Mouse (Mus musculus): ENCODE measurements around the gene Zfp286.
"Not testable (repeated sequence)": the region's sequence is repeated elsewhere in the genome, so short reads cannot be mapped to it uniquely, and the experiment has no call there.

Gene Zfp286

GRCm38 (mm10) chr11:62804119-62804518 lies 14.9 kb upstream of the Zfp286 start:
- no peak for DNase-seq (ENCODE audit: extremely low read depth, low read depth)

DNA sequence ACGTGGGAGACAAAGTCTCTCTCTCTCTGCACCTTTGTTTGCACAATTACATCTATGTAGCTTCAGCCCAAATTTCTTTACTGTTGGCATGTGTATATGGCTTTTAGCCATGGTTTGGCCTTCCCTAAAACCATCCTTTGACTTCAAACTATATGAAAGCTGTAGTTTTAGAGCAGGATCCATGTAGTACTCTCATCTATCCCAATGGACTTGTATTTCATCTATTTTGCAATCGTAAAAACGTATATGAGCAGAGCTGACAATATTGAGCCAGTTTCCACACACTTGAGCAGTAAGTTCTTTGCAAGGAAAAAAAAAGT lies 315 bp upstream of the Zfp286 start:
- no peak for DNase-seq (ENCODE audit: extremely low read depth, low read depth)

DNA sequence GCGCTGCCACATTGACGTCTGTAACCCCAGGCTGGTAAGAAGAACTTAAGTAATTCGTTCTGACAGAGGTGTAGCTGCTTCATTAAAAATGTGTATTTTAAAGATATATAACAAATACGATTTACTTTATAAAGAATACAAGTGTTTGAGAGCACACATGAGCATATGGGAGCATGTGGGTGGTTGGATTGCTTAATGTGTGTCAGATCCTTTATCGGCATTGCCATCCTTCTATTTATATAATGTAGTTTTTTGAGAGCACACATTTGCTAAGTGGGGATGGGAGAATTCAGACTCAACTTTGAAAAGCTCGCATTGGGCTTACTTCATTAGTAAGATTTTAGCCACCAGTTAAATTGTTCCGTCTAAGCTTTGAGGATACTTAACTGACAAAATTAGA lies 12.8 kb downstream of the Zfp286 start:
- no peak for DNase-seq (ENCODE audit: extremely low read depth, low read depth)

GRCm38 (mm10) chr11:62760755-62761457 lies 28.4 kb downstream of the Zfp286 start:
- DNase-seq (ENCODE audit: extremely low read depth, low read depth) = no peak

GRCm38 (mm10) chr11:62758491-62758890 lies 30.8 kb downstream of the Zfp286 start:
- no peak for DNase-seq (ENCODE audit: extremely low read depth, low read depth)

GRCm38 (mm10) chr11:62757906-62758305 lies 31.4 kb downstream of the Zfp286 start:
- no peak for DNase-seq (ENCODE audit: extremely low read depth, low read depth)

DNA sequence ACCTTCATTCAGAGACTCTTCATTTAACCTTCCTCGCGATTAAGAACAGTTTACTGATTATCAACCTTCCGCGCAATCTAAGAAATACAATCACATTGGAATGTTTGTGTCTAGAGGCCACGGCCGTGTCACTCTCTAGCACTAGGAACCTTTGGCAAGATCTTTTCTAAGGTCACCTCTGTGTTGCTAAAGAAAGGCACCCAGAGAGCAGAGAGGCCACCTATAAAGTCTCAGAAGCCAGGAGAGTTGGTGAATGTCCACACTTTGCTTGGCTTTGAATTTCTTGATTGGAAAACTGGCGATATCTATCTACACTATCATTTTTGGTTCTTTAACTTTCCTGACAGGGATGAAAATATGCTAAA lies 32.1 kb downstream of the Zfp286 start:
- no peak for DNase-seq (ENCODE audit: extremely low read depth, low read depth)

GRCm38 (mm10) chr11:62756456-62757142 lies 32.7 kb downstream of the Zfp286 start:
- peak; percentile 68 for DNase-seq (ENCODE audit: extremely low read depth, low read depth)

DNA sequence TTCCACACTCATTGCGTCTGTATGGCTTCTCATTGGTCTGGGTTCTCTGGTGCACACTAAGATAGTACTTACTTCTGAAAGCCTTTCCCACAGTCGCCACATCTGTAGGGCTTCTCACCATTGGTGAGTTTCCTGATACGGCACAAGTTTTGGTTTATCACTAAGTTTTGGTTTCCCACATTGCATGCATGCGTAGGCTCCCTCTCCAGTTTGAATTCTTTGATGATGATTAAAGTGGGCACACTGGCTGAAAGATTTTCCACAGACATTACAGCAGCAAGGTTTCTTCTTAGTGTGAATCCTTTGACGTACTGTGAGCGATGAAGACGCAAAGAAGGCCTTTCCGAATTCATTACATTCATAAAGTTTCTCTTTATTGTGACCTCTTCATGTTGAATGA lies 36.5 kb downstream of the Zfp286 start, which contains the start of gene Gm10428:
Gm10428 (plus strand) TSS at position 321 of the 400 bp plus-strand sequence.
- DNase-seq (ENCODE audit: extremely low read depth, low read depth) = no peak

GRCm38 (mm10) chr11:62752191-62752590 lies 37.1 kb downstream of the Zfp286 start:
- no peak for DNase-seq (ENCODE audit: extremely low read depth, low read depth)

GRCm38 (mm10) chr11:62749445-62749844 lies 39.8 kb downstream of the Zfp286 start:
- not testable (repeated sequence) for DNase-seq (ENCODE audit: extremely low read depth, low read depth)

DNA sequence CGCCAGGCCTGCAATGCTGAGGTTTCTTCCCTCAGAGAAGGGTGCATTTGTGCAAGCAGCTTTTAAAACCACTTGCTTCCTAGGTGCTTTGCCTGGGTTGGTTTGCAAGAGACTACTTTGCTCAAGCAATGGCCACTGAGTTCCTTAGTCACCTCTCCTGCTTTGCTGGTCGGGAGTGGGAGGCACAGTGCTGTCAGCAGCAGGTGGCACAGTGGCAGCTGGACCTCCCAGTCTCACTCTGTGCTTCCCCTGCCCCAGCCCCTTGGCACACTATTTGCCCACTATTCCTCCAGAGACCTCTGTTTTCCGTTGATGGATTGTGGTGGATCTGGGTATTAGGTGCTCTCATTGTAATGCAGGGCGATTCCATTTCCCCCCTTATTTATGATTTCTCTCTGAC lies 41.2 kb downstream of the Zfp286 start:
- no peak for DNase-seq (ENCODE audit: extremely low read depth, low read depth)

DNA sequence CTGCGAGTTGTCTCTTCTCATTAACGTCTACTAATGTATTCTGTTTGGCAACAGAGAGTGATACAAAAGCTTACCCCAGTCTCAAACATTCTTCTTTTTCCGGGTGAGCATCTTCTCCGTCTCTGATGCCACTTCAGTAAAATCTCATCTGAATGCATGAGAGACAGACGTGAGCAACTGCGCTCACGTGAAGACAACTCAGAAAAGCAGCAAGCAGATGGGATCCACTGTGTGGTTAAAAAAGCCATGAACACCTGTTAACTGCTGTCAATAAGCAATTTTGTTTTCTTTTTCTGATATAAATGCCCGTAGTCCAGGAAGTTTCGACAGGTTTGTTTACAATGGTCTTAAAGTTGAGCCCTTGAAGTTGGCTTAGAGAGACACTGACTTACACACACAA lies 42.0 kb downstream of the Zfp286 start:
- no peak for DNase-seq (ENCODE audit: extremely low read depth, low read depth)

DNA sequence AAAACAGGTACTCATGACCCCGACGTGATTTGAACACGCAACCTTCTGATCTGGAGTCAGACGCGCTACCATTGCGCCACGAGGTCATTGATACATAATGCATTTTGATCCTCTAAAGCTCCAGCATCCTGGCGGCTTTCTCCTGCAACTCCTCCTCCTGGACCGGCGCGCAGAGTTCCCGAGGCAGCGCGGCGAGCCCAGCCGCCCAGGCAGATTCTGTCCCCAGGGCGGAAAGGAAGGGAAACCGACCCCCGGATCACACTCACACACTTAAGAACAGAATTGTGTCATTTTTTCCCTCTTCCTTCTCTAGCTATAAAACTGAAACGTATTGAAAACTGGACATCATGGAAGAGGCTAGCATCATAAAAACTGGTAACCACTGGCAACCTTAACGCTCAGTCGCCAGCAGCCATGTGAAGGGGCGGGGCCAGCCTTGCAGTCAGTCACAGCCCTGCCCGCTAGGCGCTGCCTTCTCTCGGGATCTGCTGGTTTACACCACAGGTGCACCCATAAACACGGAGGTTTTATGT lies 43.2 kb downstream of the Zfp286 start:
- DNase-seq (ENCODE audit: extremely low read depth, low read depth) = no peak

- DNase-seq (ENCODE audit: extremely low read depth, low read depth) = peak; percentile 41
Observed at GRCm38 (mm10) chr11:62744103-62744502, 45.2 kb downstream of the Zfp286 start.

DNA sequence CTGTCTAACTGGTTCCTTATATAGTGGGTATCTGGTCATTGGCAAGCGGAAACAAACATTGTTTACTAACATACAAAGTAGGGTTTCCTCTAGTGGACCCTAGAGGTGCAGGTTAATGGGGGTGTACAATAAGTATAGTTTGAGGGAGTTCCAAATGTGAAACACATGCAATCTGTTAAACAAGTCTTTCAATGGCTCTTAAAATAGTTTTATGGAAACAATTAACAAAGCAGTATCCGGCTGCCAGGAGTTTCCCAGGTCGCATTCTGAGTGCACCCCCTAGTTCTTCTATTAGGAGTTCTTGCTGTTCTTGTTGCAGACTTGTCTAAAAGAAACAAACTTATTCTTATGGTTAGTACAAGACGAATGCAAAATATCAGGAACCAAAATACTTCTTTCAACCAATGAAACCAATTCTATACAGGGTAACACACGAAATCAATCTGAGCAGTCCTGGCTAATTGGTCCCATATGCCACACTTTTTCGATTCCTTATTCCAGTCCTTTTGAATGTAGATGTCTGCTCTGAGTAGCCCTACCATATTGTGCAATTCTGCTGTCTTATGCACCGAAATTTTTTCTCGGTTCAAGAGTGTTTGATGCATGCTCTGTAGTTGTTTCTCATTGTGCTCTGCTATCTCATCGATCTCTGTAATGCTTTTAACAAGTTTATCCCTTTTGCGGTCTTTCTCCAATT lies 46.9 kb downstream of the Zfp286 start:
- DNase-seq (ENCODE audit: extremely low read depth, low read depth) = no peak

GRCm38 (mm10) chr11:62741186-62741585 lies 48.1 kb downstream of the Zfp286 start:
- DNase-seq (ENCODE audit: extremely low read depth, low read depth) = no peak

GRCm38 (mm10) chr11:62732665-62733064 lies 56.6 kb downstream of the Zfp286 start:
- DNase-seq (ENCODE audit: extremely low read depth, low read depth) = no peak

DNA sequence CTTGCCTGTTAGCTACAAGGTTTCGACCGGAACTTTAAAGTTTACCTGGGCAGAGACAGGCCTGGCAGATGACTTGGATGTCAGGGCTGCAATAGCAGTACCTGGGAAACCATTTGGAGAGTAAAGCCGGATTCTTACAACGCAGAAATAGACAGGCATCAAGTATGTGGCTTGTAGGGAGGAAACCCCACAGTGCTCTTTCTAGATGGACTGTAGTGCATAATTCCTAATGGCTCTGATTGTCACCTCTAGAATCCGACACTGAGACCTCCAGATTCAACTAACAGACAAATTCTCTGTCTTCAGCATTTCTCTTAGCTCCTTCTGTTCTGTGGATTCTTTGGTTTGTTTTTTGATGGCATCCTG lies 57.3 kb downstream of the Zfp286 start:
- DNase-seq (ENCODE audit: extremely low read depth, low read depth) = no peak

DNA sequence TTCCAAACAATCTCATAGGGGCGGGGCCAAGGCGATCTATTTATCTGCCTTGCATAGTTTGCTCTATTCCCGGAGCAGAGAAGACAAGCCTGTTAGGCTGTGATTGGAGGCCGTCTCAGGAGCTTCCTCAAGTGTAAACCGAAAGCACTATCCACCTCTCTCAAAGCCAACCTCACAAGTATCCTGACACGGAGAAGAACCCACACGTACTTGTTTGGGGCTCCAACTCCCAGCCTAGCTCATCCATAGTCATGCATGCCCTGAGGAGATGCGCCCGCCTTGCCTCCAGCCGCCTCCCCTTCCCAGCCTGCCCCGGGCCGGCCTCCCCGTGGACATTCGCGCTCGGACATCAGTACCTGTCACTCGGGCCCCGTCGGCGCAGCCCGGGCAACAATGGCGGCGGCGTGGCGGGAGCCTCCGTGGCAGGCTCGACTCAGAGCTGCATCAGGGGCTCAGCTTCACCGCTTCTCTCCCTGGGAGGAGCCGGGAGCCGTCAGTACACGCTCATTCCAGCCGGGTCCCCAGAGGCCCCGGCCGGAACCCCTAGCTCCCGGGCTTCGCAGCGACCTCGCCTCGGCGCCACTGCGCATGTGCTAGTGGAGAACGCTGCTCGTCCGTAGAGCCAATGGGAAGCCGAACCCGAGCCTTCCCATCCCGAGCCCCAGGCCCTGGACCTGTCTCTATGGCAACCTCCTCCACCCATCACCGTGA lies 57.8 kb downstream of the Zfp286 start, which contains the start of gene Zfp287:
Zfp287 (minus strand) TSS at position 595 of the 711 bp plus-strand sequence.
- no peak for DNase-seq (ENCODE audit: extremely low read depth, low read depth)

- DNase-seq (ENCODE audit: extremely low read depth, low read depth) = no peak
Observed at GRCm38 (mm10) chr11:62728276-62728675, 61.0 kb downstream of the Zfp286 start.

DNA sequence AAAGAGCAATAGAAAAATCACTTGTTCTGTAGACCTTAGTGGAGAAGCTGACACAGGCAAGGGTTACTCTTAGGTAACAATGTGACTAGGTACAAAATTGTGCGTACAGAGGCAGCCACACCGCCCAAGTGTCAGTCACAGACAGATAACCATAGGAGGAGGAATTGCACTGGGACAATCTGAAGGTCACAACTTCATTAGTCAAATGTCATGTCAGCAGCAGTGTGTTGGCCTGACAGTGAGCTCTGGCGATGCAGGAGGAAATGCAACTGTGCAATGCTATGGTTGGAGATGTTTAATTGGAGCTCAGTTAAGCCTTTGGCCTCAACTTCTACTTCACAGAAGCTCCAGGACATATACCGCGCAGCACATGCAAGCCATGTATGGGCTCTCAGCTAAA lies 78.6 kb downstream of the Zfp286 start:
- no peak for DNase-seq (ENCODE audit: extremely low read depth, low read depth)
